Mouse (Mus musculus): ENCODE results near the gene Cpne2.

- TF ChIP-seq POLR2A (IDR thresholded peaks at IDR 0.05; ENCODE audit: control insufficient read depth, extremely low read depth, insufficient read depth, low read length, poor library complexity) (no peak), CTCF (IDR thresholded peaks at IDR 0.05; ENCODE audit: borderline replicate concordance, control insufficient read depth, extremely low read depth, insufficient read depth, low read length, poor library complexity) (no peak)
Measured at GRCm38 (mm10) chr8:94569419-94569818, 36.6 kb downstream of the Cpne2 start.

All from thymus, adult 2 months (tissue).